Mouse (Mus musculus) spleen, adult 10 weeks (tissue): ENCODE measurements around the gene Olfr429. TPM values are rescaled to one million over a fixed set of nuclear protein-coding genes. Genes with fewer than 3 reads are reported as not detected.

ENCODE experiments used
- polyA plus RNA-seq: library from polyadenylated mRNA; stranded (reverse); fragments of 350-450 nt; fragmentation: Illumina TruSeq; extraction: RNeasy Lipid Tissue Mini Kit (QIAGEN cat#74804); gene quantifications from one replicate; pipeline ENCODE4 v1.2.3, GENCODE M21; 2015; ENCODE audit warnings: low replicate concordance; ENCODE audit not compliant: insufficient read depth

Olfr429 gene
- not detected for polyA plus RNA-seq

DNA sequence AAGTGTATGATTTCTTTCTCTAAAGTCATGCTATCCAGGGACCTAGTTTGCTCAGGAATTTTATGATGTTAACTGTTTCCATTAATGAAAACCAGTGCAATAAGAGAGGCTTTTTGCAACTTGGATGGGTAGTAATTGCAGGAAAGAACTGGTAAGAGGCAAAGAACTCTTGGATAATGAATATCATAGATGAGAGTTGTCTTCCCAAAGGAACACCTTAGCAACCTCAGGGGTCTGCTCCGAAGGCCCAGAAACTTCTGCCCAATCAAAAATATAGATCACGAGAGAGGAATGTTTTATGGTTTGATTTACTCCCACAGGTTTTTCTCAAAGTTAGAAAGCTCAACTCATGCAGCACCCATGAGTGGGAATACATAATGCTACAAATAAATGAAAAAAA lies at the start of gene Olfr429:
TSS of gene Olfr429 (plus strand) at position 301 of the 400 bp plus-strand sequence.

DNA sequence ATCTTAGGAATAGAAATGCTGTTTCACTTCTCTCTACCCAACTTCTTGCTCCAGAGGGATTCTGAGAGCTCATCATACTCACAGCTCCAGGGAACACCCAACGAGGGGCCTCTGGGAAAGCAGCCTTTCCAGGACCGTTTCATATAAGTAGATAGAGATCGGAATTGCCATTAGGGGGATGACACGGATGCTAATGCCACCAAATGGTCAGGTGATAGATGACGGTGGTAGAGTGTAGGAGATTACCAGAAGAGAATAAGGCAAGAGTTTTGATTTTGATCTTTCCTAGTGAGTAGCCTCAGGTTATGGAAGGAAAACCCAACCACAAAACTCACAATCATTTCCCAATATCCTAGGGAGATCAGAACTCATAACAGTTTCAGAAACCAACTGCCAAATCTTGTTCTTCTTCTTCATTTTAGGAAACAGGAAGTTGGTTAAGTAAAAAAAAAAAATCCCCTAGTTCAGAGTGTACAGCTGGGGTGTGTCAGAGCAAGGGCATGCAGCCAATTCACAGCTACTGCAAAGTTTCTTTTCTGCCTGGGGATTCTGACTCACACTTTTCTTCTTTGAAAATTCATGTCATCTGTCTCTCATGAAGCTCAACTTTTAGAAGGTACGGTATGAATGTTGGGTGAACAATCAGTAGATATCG lies 43.5 kb upstream of the Olfr429 start, which contains the start of gene Olfr433:
TSS of gene Olfr433 (plus strand) at position 183 of the 655 bp plus-strand sequence.

GRCm38 (mm10) chr1:174048893-174049292 lies 35.2 kb upstream of the Olfr429 start, which contains the start of gene Olfr432:
Olfr432 (plus strand) TSS chr1:174049205.

DNA sequence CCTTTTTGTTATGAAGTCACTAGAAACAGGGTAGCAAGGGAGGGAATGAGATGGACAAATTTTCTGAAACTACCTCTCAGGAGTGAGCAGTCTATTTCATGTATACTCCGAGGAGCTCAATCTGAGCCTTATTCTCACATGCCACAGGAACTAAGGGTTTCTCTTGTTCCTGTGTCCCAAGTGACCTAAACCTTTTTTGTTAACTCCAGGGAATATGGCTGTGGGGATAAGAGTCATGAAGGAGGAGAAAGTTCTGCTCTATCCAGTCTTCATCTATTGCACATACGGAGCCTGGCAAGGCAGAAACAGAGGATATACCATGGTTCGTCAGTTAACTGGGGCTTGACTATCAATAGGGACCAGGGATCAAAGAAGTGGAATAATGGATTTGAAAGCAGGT lies 17.8 kb upstream of the Olfr429 start, which contains the start of gene Olfr430:
TSS of gene Olfr430 (plus strand) at position 301 of the 400 bp plus-strand sequence.

GRCm38 (mm10) chr1:174096591-174096990 lies 12.5 kb downstream of the Olfr429 start, which contains the start of gene Olfr427:
Olfr427 (plus strand) TSS chr1:174096891.

GRCm38 (mm10) chr1:174121062-174121461 lies 36.9 kb downstream of the Olfr429 start, which contains the start of gene Olfr231:
Olfr231 (minus strand) TSS chr1:174121162.

GRCm38 (mm10) chr1:174131217-174131616 lies 47.1 kb downstream of the Olfr429 start, which contains the start of gene Olfr424:
Olfr424 (plus strand) TSS chr1:174131517.

Other genes with a start within 250 kb of the Olfr429 start
- gene Ifi211, start 171.3 kb upstream of the Olfr429 start, polyA plus RNA-seq = 31.5 TPM
- gene Mndal, start 141.8 kb upstream of the Olfr429 start, polyA plus RNA-seq = 843 TPM
- 491 TPM for gene Ifi203, start 141.7 kb upstream of the Olfr429 start, polyA plus RNA-seq
- not detected for gene Ifi202b, start 101.6 kb upstream of the Olfr429 start, polyA plus RNA-seq
- 77.1 TPM for gene Ifi205, start 52.5 kb upstream of the Olfr429 start, polyA plus RNA-seq
- gene Olfr433, start 43.6 kb upstream of the Olfr429 start, polyA plus RNA-seq = 1.1 TPM
- gene Olfr432, start 35.1 kb upstream of the Olfr429 start, polyA plus RNA-seq = 0.10 TPM
- gene Olfr430, start 17.7 kb upstream of the Olfr429 start, polyA plus RNA-seq = not detected
- gene Olfr427, start 12.6 kb downstream of the Olfr429 start, polyA plus RNA-seq = not detected
- not detected for gene Olfr231, start 36.8 kb downstream of the Olfr429 start, polyA plus RNA-seq
- not detected for gene Olfr424, start 47.2 kb downstream of the Olfr429 start, polyA plus RNA-seq
- gene Olfr420, start 71.3 kb downstream of the Olfr429 start, polyA plus RNA-seq = not detected
- gene Spta1, start 88.4 kb downstream of the Olfr429 start, polyA plus RNA-seq = 12.5 TPM
- not detected for gene Olfr419, start 167.7 kb downstream of the Olfr429 start, polyA plus RNA-seq
- not detected for gene Mptx1, start 246.2 kb downstream of the Olfr429 start, polyA plus RNA-seq